Mouse (Mus musculus): Measurements from ENCODE around the gene 9230102O04Rik. TPM values are rescaled to one million over a fixed set of nuclear protein-coding genes. Genes with fewer than 3 reads are reported as not detected.

The 9230102O04Rik gene
- total RNA-seq, 2 experiments from 2014 or later, result not detected

DNA sequence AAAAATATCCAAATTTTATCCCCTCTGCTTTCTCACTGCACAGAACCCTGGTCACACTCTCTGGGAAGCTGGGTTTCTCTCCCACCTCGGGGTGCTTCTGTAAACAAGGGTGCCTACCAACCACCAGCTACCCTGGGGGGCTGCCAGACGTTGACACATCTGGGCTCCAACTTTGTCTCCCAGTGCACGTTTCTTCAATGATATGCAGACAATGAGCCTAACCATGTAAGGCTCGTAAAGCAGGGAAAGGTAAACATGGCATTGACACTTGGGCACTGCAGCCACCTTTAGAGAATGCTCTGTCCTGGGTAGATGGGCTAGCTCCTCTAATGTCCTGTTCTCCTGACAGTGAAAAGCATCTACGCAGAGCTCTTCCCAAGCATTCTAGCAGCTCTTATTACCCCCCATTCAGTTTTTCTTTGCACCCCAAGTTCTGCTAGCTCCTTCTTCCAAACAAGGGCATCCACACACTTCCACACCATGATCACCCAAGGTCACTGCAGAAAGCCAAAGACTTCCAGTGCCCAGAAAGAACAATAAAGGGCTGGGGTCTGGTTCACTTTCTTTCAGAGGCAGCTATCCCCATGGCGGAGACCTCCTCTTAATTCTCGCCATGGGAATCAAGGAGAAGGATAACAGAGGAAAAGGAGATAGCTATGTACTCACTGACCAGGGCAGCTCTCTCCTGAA lies 2.3 kb downstream of the 9230102O04Rik start:
- no peak for ATAC-seq (replicated peaks; ENCODE audit: low FRiP score, poor library complexity, severe bottlenecking)

DNA sequence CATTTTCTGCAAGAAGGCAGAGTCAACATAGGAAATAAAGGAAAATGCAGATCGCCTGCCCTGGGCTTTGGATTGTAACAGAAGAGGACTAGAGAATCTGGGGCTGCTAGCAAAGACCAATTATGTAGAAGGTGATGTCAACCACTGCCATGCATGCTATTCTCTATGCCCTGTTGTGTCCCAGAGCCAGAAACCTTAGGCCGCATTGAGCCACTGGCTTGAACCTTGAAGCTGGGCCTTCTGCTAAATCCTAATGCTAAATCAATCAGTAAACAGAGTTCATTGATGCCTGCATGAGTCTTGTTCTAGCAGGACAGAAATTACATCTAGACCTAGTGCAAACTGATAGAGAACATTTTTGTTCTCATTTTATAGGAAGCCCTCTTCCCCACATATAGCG lies 3.3 kb downstream of the 9230102O04Rik start:
- ATAC-seq (replicated peaks; ENCODE audit: low FRiP score, poor library complexity, severe bottlenecking), result no peak

DNA sequence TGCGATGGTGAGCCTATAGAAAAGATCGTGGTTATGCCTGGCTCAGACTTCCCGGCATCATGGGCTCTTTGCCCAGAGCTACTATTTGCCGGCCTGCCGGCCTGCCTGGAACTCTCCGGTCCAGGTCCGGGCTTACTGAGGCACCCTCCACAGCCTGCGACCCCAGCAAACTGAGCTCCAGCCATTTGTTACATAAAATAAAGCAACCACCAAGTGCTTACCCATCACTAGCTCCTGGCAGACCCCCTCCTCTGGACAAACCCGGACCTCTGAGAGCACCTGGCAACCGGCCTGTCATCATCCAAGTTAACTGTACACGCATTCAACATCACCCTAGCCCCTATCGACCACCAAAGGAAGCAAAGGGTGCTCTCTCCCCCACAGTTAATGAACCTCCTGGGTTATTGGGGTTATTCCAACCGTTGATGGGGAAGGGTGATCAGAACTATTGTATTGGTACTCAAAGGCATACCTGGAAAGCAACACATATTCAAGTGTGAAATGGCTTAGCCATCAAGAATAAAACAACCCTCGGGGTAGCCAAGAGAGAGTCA lies 4.0 kb downstream of the 9230102O04Rik start:
- no peak for ATAC-seq (replicated peaks; ENCODE audit: low FRiP score, poor library complexity, severe bottlenecking)

DNA sequence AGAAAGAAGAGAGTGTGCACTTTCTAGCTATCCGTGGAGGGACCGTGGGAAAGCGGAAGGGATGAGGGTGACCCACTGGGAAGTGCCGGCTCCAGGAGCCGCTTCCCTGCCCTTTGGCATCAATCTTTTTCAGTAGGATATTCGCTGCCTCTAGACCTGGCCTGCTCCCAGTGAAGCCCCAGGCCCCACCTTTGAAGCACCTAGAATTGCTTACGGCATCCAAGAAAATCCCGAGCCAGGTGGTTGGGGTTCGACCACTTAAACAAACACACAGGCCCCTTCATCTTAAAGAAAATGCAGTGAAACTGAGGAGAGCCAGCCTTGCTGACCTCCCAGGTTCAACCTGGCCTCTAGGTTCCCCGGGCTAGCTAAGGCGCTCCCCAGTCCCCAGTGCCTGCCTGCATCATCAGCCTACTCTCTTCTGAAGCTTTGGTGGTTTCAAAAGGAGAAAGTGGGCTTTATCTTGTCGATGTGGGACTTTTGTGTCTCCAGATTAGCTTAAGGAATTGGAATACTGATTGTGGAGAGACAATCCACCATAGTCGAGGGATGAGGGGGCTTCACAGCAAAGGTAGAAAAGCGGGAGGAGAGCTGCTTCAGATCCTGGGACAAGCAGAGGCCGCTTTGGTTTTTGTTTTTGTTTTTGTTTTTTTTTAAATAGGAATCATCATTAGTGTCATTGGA lies 4.7 kb downstream of the 9230102O04Rik start:
- ATAC-seq (replicated peaks; ENCODE audit: low FRiP score, poor library complexity, severe bottlenecking), result no peak

DNA sequence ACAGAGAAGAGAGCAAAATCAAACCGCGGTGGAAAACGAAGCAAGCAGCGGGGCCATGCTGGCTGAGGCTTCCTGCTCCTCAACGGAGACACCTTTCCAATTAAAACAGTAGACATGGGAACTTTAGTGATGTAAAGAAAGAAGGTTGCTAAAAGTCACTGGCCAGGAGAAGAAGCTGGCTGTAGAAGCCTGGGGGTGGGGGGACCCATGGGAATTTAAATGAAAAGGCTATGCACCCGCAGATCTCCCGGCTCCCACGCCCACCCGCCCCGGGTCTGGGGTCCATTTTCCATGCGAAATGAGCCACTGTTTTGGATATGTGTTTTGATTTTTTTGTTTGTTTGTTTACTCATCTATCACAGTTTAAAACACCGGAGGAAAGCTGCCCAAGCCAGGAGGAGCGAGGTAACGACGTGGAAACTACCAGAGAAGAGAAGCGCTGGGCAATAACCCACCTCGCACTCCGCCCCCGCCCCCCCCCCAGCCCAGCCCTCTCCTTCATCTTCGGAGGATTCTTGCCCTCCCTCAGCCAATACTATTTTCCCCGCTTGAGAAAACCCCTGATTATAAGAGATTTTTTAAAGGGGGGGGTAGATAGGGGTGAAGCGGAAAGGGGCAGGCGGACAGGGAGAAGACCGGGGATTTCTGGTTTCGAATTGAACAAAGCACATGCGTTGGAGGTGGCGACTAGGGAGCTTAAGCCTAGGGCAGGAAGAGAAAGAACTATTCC lies 5.4 kb downstream of the 9230102O04Rik start:
- no peak for ATAC-seq (replicated peaks; ENCODE audit: low FRiP score, poor library complexity, severe bottlenecking)

DNA sequence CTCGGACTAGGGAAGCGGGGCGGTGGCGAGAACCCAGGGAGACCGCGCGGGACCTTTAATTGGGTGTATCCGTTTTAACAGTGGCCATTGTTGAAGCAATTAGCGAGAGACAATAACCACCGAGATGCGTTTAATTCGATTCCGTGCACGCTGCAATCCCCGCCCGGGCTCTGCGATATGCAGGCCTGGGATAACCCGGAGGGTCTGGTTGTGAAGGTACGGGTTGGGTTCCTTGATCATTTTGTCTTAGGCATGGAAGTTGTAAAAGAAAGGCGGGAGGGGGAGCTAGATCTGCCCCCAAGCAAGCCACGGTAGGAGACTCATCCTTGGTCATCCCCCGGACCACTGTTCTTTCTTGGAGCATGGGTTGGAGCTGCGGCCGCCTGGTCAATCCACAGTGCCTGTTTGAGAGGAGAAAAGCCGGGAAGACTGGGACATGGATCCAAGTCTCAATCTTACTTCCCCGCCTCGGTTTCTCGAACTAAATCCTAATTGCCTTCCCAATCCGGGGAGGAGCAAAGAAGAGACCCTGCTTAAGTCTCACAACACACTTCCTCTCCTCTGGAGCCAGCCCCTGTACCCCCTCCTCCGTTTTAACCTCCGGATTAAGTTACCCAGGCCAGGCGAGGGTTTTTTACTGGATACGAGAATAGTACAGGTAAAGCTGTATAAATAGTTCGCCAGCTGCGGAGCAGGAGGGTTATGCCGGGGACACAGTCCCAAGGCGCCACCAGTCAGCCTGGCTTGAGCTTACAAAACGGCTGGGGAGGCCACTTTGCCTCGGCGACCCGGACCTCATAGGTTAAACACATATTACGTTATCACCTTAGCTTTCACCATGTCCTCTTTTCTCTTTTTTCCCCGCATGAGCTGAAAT lies 6.2 kb downstream of the 9230102O04Rik start:
- ATAC-seq (replicated peaks; ENCODE audit: low FRiP score, poor library complexity, severe bottlenecking), result no peak

DNA sequence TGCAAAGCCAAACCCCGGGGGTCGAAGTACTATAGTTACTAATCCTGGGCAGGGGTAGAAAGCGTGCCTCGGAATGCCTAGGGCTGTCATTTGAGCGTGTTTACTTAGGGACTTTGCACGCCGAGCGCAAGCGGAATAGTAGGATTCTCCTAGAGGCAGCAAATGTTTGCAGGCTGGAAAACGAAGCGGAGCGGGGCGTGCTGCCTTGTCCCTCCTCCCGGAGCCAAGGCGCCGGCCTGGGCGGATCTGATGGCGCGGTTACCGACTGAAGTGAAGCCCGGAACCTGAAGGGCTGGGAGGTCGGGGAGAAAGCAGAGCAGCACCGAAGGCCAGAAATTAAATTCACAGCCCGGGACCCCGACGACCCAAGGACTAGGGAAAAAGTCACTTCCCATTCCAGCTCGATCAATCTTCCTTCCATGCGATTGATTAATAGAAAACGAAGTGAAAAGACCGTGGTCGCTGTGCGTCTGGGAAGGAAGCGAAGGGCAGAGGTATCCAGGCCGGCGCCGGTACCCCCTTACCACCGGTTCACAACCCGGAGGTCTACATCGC lies 6.9 kb downstream of the 9230102O04Rik start:
- ATAC-seq (replicated peaks; ENCODE audit: low FRiP score, poor library complexity, severe bottlenecking), result no peak

DNA sequence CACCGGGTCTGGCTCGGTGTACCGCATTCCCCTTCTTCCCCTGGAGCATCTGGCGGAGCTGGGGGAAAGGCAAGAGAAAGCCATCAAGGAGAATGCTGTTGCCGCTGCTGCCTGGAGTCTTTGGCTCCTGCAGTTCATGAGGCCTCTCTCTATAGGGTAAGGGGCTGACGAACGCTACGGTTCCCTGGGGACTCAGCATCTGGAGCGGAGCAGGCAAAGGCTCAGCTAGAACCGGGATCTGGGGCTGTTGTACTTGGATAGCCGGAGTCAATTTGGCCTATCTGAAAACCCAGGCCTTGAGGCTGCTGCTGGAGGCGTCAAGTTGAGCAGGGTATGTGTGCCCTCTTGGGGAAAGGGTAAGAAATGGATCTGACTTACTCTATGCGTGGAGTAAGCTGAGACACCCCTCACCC lies 7.7 kb downstream of the 9230102O04Rik start:
- ATAC-seq (replicated peaks; ENCODE audit: low FRiP score, poor library complexity, severe bottlenecking), result no peak

DNA sequence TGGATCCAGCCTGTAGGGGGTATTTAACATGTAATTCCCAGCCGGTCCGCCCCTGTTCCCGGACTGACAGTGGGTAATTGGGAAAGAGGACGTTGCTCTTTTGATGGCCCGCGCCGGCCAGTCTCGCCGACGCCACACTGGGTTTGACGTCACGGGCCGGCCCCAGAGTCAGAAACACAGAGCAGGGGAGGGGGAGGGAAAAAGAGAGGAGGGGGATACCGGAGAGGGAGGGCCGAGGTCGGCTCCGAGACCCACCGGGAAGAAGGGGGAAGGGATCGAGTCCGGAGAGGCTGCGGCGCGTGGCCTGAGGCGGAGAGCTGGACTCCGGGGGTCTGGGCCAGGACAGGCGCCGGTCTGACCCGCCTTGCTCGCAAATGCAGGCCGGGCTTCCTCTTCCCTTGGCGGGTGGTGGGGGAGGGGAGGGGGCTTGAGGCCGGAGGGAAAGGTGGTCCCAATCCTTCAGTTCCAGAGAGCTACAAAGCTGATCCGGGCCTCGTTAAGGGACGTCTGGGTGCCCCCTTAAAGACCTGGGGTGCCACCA lies 8.2 kb downstream of the 9230102O04Rik start, which contains the start of gene 4930412O13Rik:
Gene 4930412O13Rik (plus strand): TSS at position 202 of the 541 bp plus-strand sequence.
- no peak for ATAC-seq (replicated peaks; ENCODE audit: low FRiP score, poor library complexity, severe bottlenecking)

DNA sequence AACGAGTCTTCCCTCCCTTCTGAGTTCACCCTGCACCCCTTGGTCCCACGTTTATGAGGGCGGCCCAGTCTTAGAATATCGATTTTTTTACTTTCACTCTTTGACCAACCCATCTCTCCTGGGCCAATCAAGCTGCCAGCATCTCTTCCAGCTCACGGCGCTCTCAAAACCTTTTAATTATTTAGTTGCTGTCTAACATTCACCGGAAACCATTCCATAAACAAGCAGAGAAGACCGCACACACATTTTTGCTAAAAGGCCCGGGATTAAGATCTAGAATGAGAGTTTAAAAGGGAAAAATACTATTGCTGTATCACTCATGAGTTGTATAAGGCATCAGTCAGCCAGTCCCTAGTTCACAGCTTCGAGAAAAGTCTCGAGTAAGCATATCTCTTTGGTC lies 9.1 kb downstream of the 9230102O04Rik start:
- ATAC-seq (replicated peaks; ENCODE audit: low FRiP score, poor library complexity, severe bottlenecking), result no peak

DNA sequence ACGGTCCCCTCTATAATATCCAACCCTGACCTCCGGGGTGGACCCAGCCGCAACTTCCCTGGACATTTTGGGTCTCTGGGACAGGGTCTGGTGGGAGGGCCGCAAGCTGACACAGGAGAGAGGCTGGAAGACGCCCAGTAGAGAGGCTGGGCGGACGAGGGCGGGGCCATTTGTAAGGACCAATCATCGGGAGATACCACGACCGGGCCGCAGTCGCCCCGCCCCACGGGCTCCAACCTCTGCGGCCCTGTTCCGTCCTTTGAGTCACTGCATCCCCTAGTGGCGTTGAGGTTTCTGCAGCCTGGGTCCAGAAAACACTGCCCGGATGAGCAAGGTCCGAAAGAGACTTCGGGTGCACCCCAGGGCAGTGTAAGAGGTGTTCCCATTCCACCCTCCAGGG lies 9.8 kb downstream of the 9230102O04Rik start:
- ATAC-seq (replicated peaks; ENCODE audit: low FRiP score, poor library complexity, severe bottlenecking), result peak; percentile 82

DNA sequence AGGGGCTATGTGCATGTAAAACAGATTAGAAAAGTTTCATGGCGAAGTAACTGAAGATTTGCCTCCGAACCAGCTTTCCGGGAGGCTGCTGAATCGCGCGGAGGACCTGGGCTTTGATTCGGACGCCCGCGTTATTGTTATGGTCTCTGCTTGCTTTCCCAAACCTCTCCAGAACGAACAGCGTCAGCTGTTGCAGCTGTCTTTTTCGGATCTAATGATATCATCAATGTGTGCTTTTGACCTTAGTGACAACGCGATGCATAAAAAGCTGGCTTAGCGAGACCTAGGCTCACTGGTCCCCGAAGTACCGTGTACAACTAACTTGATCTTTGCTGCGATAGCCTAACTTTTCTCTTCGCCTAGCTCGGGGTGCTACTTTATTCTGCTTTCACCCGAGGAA lies 10.2 kb downstream of the 9230102O04Rik start:
- ATAC-seq (replicated peaks; ENCODE audit: low FRiP score, poor library complexity, severe bottlenecking), result no peak

DNA sequence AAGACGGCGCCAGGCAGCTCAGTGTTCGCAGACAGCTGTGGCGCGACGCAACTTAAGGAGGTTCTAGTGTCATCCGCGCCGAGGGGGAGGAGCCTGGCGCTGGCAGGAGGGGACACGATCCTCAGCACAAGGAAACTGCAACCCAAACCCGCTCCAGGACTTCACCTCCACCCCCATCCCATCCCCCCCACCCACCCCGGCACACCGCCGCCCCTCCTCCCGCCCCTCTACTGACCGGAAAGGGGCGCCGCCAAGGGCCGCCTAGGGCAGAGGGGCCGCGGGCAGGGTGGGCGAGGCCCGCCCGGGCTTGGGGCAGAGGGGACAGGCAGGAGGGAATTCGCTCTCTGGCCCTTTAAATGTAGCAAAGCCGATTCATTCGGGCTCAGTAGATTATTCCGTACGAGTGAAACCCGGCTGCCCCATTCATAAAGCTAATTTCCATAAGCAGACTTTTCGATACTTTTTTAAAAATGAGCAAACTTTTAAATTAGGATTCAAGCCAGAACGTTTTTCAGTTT lies 10.7 kb downstream of the 9230102O04Rik start:
- no peak for ATAC-seq (replicated peaks; ENCODE audit: low FRiP score, poor library complexity, severe bottlenecking)

DNA sequence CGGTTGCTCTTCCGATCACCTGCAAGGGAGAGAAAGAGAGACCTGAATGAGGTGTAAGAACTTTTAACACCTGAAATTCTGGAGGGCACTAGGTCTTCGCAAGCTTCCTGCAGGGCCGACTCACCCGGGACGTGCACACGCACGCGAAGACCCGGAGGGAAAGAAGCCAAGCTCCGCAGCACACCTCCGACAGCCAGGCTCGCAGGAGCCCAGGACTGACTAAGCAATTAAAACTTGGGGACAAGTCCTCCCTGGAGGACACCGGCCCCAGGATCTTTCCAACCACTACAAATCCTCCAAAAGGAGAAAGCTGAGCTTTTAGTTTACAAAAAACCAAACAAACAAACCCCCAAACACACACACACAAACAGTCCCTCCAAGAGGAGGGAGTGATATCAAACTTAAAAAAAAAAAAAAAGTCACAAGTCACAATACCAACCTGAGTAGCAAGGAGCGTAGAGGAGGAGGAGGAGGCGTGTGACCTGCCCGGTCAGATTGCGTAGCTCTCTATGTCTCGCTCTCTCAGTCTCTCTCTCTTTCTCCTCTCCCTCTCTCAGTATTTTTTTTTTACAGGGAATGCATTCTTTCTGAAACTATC lies 11.3 kb downstream of the 9230102O04Rik start:
- no peak for ATAC-seq (replicated peaks; ENCODE audit: low FRiP score, poor library complexity, severe bottlenecking)

DNA sequence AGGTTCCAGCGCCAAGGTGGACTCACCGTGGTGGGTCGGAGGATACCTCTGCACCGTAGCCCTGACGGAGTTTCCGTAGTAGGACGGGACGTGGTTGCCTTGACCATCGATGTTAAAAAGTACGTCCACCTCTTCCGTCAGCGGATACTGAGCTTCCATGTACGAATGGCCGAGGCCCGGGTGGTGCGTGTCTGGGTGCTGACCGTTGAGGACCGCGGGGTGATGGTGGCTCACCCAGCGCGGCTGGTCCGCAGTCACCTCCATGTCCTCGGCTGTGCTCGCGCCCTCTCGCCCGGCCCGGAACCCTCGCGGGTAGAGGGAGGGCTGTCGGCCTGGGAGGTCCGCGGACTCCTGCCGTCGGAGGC lies 12.0 kb downstream of the 9230102O04Rik start:
- ATAC-seq (replicated peaks; ENCODE audit: low FRiP score, poor library complexity, severe bottlenecking), result no peak

DNA sequence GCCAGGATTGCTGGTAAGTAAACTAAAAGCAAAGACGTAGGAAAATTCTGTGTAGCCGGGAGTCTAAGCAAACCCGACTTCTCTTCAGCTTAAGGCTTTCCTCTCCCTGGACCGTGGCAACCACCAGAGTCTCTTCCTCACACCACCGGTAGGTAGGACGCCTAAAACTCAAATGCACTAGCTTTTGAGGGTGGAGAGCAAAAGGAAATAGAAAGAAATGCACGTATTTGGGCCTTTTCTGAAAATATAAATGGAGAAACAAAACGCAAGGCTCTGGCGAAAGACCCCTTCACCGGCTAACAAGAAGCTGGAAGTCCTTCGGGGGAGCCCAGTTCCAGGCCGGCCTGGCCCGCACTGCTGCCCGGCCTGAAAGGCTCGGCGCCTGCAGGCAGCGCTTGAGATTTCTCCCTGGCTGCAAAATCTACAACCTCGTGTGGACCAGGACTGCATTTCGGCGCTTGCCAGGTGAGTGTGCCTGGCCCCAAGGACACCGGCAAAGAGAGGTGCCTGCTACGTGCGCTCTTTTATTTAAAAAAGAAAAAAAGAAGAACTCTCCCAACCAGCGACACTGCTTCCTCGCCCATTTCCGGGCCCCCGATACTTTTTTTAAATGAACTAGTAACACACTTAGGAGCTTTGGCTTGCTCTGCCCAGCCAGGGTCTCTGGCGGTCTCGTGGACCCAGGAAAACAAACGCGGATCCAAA lies 12.6 kb downstream of the 9230102O04Rik start:
- ATAC-seq (replicated peaks; ENCODE audit: low FRiP score, poor library complexity, severe bottlenecking), result no peak

DNA sequence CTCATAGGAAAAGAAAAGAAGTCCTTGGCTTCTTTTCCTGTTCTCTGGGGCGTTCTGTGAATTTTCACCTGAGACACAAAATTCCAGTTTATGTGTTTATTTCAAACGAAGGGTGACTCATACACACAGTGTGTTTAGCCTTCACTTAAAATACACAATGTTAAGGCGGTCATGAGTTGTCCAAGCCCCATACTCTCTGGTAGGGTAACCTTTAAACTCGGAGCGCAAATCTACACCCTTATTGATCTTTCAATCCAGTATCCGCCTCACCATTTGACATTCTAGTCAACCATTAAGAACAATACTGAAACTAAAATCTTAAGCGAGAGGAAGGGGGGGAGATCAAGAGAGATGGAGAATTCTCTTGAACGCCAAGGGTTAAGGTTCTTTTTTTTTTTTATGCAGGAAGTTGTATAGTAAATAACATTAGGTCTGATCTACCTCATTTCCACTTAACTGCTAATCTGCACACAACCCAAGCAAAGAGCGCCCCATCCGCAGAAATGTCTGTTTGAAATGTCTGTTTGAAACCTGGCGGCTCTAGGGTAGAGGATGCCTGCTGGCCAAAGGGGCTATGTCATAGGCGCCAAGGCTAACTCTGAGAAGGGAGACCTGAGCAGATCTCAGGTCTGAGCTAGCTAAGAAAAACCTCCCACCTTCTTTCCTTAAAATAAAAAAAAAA lies 13.5 kb downstream of the 9230102O04Rik start:
- ATAC-seq (replicated peaks; ENCODE audit: low FRiP score, poor library complexity, severe bottlenecking), result no peak
